Mouse (Mus musculus) bone marrow, adult 2 months (tissue): ENCODE measurements around the gene Cdyl.

ENCODE experiments used
- CTCF ChIP-seq: fragments of 200-500 bp; IDR thresholded peaks from 2 replicates; pipeline ENCODE4 v1.5.1; 2011; ENCODE audit warnings: low read length, control low read depth; ENCODE audit not compliant: control insufficient read depth, insufficient read depth
- POLR2A ChIP-seq: fragments of 200-500 bp; IDR thresholded peaks from 2 replicates; pipeline ENCODE4 v1.6.1; 2011; ENCODE audit warnings: low read depth, mild to moderate bottlenecking, control low read depth, low read length, borderline replicate concordance; ENCODE audit not compliant: control insufficient read depth

- no peak for TF ChIP-seq CTCF
- TF ChIP-seq POLR2A: no peak
Measured at GRCm38 (mm10) chr13:35840102-35840501, 180.5 kb downstream of the Cdyl start.
